Mouse (Mus musculus): ENCODE measurements at regions not wholly inside any gene's neighbourhood (a gene's known extent, or its start where the extent isn't known, plus 50 kb on each side); places are given as distances from the start of the nearest gene placed in this dataset.

GRCm38 (mm10) chr7:129876202-129876851 lies 284.7 kb downstream of the Wdr11 start:
- no peak for TF ChIP-seq CTCF (IDR thresholded peaks at IDR 0.05; ENCODE audit: insufficient read depth, low read depth, low read length)
- TF ChIP-seq POLR2A (IDR thresholded peaks at IDR 0.05; ENCODE audit: insufficient read depth, low read depth, low read length): no peak

Measured in olfactory bulb, adult 2 months (tissue).